Mouse (Mus musculus): ENCODE measurements around the gene Cers6.

GRCm38 (mm10) chr2:69140215-69140614 is 279.0 kb downstream of the Cers6 start:
- no peak for TF ChIP-seq POLR2A (IDR thresholded peaks at IDR 0.05; ENCODE audit: extremely low read depth, insufficient read depth, low read length)
- no peak for TF ChIP-seq CTCF (IDR thresholded peaks at IDR 0.05; ENCODE audit: low read depth, low read length)

All from liver, adult 2 months (tissue).